Mouse (Mus musculus) kidney, embryonic 16.5 days (tissue): ENCODE measurements around the gene Igf1r. TPM values are rescaled to one million over a fixed set of nuclear protein-coding genes. Genes with fewer than 3 reads are reported as not detected.
A peak's percentile ranks its signal among the peaks of the same experiment; 100 is the strongest.

ENCODE experiments used
- ATAC-seq: fragments of 200-750 bp; cut with Nextera tagmentation; 2 replicates; pipeline ENCODE4 v1.8.0; 2017; ENCODE audit warnings: moderate TSS enrichment; ENCODE audit not compliant: low FRiP score, low TSS enrichment
- H3K27ac ChIP-seq: fragments of 300-500 bp; sonication (generic); 2 replicates; pipeline ENCODE4 v1.5.1; 2014; ENCODE audit warnings: low read length
- H3K27me3 ChIP-seq: fragments of 300-500 bp; sonication (generic); 2 replicates; pipeline ENCODE4 v1.6.1; 2014; ENCODE audit warnings: low read length, control low read depth, mixed read lengths; ENCODE audit not compliant: insufficient read depth
- H3K36me3 ChIP-seq: fragments of 300-500 bp; sonication (generic); 2 replicates; pipeline ENCODE4 v1.6.1; 2014; ENCODE audit warnings: low read length, control low read depth, mixed read lengths; ENCODE audit not compliant: insufficient read depth
- H3K4me1 ChIP-seq: fragments of 300-500 bp; sonication (generic); 2 replicates; pipeline ENCODE4 v1.6.1; 2014; ENCODE audit warnings: low read length, control low read depth, mixed read lengths; ENCODE audit not compliant: insufficient read depth
- H3K4me2 ChIP-seq: fragments of 300-500 bp; sonication (generic); replicated peaks from 2 replicates; pipeline ENCODE4 v1.6.1; 2014; ENCODE audit warnings: low read depth, low read length
- H3K4me3 ChIP-seq: fragments of 300-500 bp; sonication (generic); 2 replicates; pipeline ENCODE4 v1.5.1; 2014; ENCODE audit warnings: mild to moderate bottlenecking, low read length
- H3K9ac ChIP-seq: fragments of 300-500 bp; sonication (generic); replicated peaks from 2 replicates; pipeline ENCODE4 v1.6.1; 2014; ENCODE audit warnings: low read length
- H3K9me3 ChIP-seq: fragments of 300-500 bp; sonication (generic); 2 replicates; pipeline ENCODE4 v1.6.1; 2016; ENCODE audit warnings: low read length, control low read depth
- WGBS: fragments of 180-500 bp; shearing (Covaris S2); extraction: QIAGEN DNeasy Blood & Tissue Kit; methylation state at CpG from one replicate; pipeline ENCODE4 v1.1.7; 2014; 5-methylcytosine and 5-hydroxymethylcytosine counted together
- polyA plus RNA-seq: library from polyadenylated mRNA; unstranded; fragments of >200 nt; fragmentation: Nextera tagmentation; extraction: Ambion mirVana; gene quantifications from 2 replicates; pipeline ENCODE4 v1.2.1, GENCODE M21; 2015

Gene Igf1r
- polyA plus RNA-seq, 1 experiment from 2014 or later: 22.3 TPM

DNA sequence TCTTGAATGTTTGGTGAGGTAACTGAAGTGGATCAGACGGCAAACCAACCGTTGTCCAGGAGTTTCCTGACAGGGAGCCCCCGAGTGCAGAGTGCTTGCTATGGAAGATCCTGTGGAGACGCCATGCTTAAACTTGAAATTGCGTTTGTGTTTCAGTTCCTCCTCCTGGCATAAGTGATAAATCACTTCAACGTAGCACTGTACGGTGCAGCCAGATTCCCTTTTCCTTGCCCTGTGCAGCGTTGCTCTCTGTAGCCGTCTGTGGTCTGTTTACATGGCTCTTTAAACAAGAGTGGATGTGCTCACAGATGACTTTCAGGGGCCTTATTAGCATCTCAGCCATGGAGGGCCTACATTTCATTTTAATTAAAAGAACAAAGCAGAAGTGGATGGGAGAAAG is 141.2 kb downstream of the Igf1r start:
- no peak overlapping the region for H3K4me2 ChIP-seq
- no peak overlapping the region for H3K9ac ChIP-seq
- H3K4me3 ChIP-seq: no peak overlapping the region
- no peak overlapping the region for H3K27ac ChIP-seq
- H3K36me3 ChIP-seq: 0 out of 2 replicates have a peak, but pooled peaks cover 2% of the 10 kb centered on the region
- H3K27me3 ChIP-seq: no peaks in the 10 kb centered on the region
- H3K9me3 ChIP-seq: no peaks in the 10 kb centered on the region
- no peak for ATAC-seq
- 26% methylated on average over 9 of the region's 9 CpGs for WGBS
- H3K4me1 ChIP-seq: peaks cover 19% of the 10 kb centered on the region

DNA sequence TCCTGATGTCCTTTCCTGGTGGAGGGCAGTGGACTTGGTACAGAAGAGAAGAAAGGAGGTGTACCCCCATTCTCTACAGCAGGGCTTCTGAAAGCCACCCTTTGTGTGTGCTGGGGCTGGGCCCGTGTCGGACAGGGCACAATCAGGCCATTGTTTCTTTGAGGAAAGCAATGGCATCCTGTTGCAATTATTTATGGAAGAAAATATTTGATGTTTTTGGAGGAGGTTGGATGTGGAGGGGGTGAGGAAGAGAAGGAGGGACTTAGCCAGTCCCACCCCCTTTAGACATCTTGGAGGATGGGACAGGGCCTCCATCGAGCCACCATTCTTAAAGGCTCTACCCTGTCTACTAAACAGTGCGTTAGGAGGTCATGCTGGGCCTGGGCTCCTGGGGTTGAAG is 142.9 kb downstream of the Igf1r start:
- Histone ChIP-seq H3K36me3 (0 out of 2 replicates have a peak, but pooled peaks cover 2% of the 10 kb centered on the region), H3K9me3 (no peaks in the 10 kb centered on the region), H3K4me3 (no peak overlapping the region), H3K27me3 (no peaks in the 10 kb centered on the region), H3K9ac (no peak overlapping the region), H3K27ac (peak overlapping the region; percentile 56; the same call in 1 of the 2 replicates), H3K4me2 (no peak overlapping the region), H3K4me1 (peaks cover 24% of the 10 kb centered on the region)
- ATAC-seq: peak; percentile 62; the same call in 1 of the 2 replicates
- WGBS: 65% methylated on average over 4 of the region's 4 CpGs

DNA sequence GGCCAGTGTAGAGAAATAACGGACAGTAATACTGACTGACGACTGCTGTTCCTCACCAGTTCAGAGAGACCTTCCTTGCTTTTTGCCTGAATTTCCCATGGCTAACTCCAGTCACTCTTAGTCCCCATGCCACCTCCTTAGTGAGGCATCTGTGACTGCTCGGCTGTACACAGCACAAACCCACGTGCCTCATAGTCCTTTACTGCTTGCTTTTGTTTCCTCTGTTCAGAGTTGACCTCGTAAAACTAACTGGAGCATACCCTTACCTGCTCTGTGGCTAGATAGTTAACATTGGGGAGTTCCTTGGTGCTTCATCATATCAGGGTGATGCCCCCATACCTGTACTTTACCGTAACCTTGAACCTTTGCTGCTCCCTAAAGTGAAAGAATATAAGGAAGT is 143.8 kb downstream of the Igf1r start:
- H3K27me3 ChIP-seq: no peaks in the 10 kb centered on the region
- no peak overlapping the region for H3K4me3 ChIP-seq
- H3K27ac ChIP-seq: peak overlapping the region; percentile 30; the same call in 1 of the 2 replicates
- no peak overlapping the region for H3K9ac ChIP-seq
- WGBS: 57% methylated on average over 6 of the region's 6 CpGs
- no peaks in the 10 kb centered on the region for H3K9me3 ChIP-seq
- H3K4me2 ChIP-seq: no peak overlapping the region
- ATAC-seq: peak; percentile 50; the same call in 1 of the 2 replicates
- peaks cover 28% of the 10 kb centered on the region for H3K4me1 ChIP-seq
- H3K36me3 ChIP-seq: 0 out of 2 replicates have a peak, but pooled peaks cover 2% of the 10 kb centered on the region

DNA sequence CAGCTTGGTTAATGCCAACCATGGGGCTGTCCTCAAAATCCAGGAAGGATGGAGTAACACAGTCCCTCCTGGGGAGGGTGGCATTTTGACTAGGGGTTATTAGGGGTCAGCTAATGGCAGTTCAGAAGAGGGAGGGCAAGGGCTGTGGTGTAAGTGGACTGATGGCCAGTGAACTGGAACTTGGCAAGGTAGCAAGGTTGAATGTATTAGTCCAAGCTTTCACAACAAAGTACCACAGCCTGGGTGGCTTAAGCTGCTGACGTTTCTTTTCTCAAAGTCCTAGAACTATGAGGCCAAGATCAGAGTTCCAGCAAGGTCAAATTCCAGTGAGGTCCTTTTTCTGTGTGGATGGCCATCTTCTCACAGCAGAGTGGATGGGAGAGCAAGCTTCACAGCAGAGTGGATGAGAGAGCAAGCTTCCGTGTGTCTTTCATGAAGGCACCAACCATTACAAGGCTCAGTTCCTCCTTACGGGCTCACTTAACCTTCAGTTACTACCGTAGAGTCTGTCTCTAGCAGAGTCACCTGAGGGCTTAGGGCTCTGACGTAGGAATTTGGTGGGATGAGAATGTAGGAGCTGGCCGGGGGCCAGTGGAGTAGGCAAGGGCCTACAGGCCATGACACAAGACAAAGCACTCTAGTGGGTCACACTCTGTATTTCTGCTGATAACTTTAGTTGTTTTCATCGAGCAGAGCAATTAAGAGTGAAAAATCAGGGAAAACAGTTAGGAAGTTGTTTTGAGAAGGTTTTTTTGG is 144.6 kb downstream of the Igf1r start:
- Histone ChIP-seq H3K9ac (no peak overlapping the region), H3K27ac (peak overlapping the region; percentile 50; the same call in 1 of the 2 replicates), H3K4me1 (peaks cover 28% of the 10 kb centered on the region), H3K4me3 (no peak overlapping the region), H3K9me3 (no peaks in the 10 kb centered on the region), H3K27me3 (no peaks in the 10 kb centered on the region), H3K36me3 (0 out of 2 replicates have a peak, but pooled peaks cover 2% of the 10 kb centered on the region), H3K4me2 (no peak overlapping the region)
- 68% methylated on average over 7 of the region's 7 CpGs for WGBS
- peak; percentile 78 for ATAC-seq

DNA sequence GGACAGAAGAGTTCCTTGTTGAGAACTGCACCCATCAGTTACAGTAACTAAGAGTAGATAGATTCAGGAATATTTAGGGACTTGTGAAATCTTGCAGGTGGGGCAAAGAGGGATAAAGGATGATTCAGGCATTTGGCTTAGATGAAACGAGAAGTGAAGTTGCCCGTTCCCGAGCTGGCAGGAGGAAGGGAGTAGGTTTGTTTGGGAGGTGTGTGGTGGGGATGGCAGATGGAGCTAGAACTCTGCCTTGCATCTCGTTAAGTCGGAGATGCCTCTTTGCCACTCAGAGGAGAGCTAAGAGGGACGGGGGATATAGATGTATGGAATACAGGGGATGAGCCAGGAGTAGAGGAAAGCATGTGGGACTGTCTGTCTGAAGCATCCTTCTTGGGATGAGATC is 145.5 kb downstream of the Igf1r start:
- Histone ChIP-seq H3K4me2 (no peak overlapping the region), H3K4me3 (no peak overlapping the region), H3K9me3 (no peaks in the 10 kb centered on the region), H3K36me3 (0 out of 2 replicates have a peak, but pooled peaks cover 2% of the 10 kb centered on the region), H3K27me3 (no peaks in the 10 kb centered on the region), H3K27ac (no peak overlapping the region), H3K9ac (no peak overlapping the region), H3K4me1 (peaks cover 36% of the 10 kb centered on the region)
- 91% methylated on average over 6 of the region's 6 CpGs for WGBS
- no peak for ATAC-seq

DNA sequence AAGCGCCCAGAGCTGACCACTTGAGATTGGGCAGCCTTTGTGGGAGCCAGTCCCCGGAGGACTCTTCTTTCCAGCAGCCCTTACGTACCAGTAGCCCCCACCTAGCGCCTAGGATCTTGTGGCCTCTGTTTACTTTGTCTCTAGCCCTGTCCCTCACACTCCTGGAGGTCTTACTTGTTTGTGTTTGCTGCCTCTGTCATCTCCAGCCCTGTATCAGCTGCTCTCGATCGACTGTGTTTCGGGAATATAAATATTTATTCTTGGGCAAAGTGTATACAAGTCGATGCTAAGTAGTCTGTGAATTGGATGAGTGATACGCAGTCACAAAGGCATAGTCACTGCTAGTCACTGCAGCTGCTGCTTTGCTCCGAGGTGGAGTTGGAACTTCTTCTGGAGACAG is 147.8 kb downstream of the Igf1r start:
- Histone ChIP-seq H3K27ac (no peak overlapping the region), H3K36me3 (no peaks in the 10 kb centered on the region), H3K4me1 (peaks cover 42% of the 10 kb centered on the region), H3K9ac (no peak overlapping the region), H3K9me3 (no peaks in the 10 kb centered on the region), H3K4me3 (no peak overlapping the region), H3K27me3 (no peaks in the 10 kb centered on the region), H3K4me2 (no peak overlapping the region)
- no peak for ATAC-seq
- WGBS: 82% methylated on average over 10 of the region's 10 CpGs

DNA sequence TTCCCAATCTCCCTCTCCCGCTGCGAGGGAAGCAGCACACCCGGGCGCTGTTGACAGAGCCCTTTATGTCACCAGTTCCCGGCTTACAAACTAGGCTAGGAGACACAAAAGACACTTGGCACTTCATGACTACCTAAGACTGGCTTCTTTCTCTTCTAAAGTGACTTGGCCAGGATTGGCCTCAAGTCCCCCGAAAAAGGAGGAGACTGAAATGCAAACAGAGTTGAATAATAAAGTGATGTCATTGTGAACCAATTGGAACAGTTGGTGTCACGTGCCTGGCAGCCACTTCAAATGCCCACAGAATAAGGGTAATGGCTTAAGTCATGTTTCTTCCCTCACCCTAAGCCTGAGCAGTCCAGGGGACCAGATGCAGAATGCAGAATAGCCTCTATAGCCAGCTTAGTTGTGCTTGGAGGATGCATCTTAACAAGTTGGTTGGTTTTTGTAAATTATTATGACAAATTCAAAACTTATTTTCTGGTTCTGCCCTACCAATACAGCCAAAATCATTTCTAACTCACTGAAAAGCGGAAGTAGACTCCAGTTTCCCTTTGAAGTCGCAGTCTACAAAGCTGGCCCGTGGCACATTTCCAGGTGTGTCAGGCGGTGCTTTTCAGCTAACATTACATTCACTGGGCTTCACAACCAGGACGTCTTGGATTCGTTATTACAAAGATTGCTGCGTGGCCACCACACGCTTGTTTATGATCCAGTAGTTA is 150.0 kb downstream of the Igf1r start:
- Histone ChIP-seq H3K9me3 (no peaks in the 10 kb centered on the region), H3K4me1 (peaks cover 27% of the 10 kb centered on the region), H3K27ac (no peak overlapping the region; the same call in 1 of the 2 replicates), H3K9ac (no peak overlapping the region), H3K4me2 (no peak overlapping the region), H3K27me3 (no peaks in the 10 kb centered on the region), H3K4me3 (no peak overlapping the region), H3K36me3 (no peaks in the 10 kb centered on the region)
- no peak for ATAC-seq
- 64% methylated on average over 15 of the region's 15 CpGs for WGBS

DNA sequence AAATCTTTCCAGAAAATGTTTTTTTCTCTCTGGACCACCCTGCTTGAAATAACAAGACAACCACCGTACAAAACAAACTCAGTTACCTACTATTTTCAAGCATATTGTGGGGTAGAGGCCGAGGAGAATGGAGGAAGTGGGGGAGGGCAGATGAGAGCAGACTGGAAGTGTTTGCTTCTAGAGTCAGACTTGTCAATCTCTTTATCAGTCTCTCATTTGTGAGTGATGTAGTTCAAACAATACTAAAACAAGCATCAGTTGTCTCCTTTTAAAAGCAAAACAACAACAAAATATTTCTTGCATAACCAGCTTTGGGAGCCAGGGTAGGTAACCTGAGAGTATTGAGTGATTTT is 150.5 kb downstream of the Igf1r start:
- no peaks in the 10 kb centered on the region for H3K27me3 ChIP-seq
- no peak for ATAC-seq
- H3K4me2 ChIP-seq: no peak overlapping the region
- no peak overlapping the region for H3K27ac ChIP-seq
- no peak overlapping the region for H3K9ac ChIP-seq
- no peaks in the 10 kb centered on the region for H3K36me3 ChIP-seq
- no peaks in the 10 kb centered on the region for H3K9me3 ChIP-seq
- peaks cover 27% of the 10 kb centered on the region for H3K4me1 ChIP-seq
- 17% methylated on average over 2 of the region's 2 CpGs for WGBS
- no peak overlapping the region for H3K4me3 ChIP-seq

DNA sequence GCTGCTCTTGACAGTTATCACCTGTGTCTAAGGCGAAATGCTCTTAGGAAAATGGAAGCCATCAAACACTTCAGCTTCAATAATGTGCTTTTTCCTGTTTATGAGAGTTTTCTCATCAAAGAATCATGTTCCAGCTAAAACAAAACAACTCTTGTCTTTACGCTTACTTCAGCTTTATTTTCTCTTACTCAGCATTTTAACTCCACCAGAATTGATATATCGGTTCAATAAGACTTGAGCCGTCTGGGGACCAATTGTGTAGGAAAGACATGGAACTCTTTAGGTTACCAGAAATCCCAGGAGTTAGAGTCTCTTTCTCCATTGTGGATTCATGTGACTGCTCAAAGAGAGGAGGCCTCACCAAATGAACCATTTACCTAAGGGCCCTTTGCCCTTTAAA is 158.9 kb downstream of the Igf1r start:
- no peaks in the 10 kb centered on the region for H3K36me3 ChIP-seq
- no peak overlapping the region for H3K27ac ChIP-seq
- 88% methylated on average over 4 of the region's 4 CpGs for WGBS
- no peaks in the 10 kb centered on the region for H3K9me3 ChIP-seq
- no peak for ATAC-seq
- peaks cover 23% of the 10 kb centered on the region for H3K4me1 ChIP-seq
- H3K27me3 ChIP-seq: no peaks in the 10 kb centered on the region
- H3K4me3 ChIP-seq: no peak overlapping the region
- no peak overlapping the region for H3K9ac ChIP-seq
- H3K4me2 ChIP-seq: no peak overlapping the region

DNA sequence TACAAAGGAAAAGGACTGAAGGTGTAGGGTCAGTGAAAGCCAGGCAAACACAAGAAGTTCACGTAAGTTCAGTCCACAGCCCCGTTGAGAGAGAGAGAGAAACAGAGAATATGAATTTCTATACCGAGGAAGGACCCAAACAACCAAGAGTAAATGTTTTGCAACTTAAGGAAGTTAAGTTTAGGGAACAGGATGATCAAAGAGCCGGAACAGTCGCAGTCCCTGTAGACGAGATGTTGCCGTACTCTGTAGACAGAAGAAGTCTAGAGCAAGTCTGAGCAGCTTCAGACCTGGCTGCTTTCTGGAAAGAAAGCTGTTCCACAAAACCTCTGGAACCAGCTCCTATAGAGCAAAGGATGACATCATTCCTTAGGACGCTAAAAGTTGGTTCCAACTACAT is 160.0 kb downstream of the Igf1r start:
- H3K27me3 ChIP-seq: no peaks in the 10 kb centered on the region
- H3K27ac ChIP-seq: no peak overlapping the region
- H3K36me3 ChIP-seq: no peaks in the 10 kb centered on the region
- no peak overlapping the region for H3K4me2 ChIP-seq
- peaks cover 30% of the 10 kb centered on the region for H3K4me1 ChIP-seq
- WGBS: 73% methylated on average over 8 of the region's 8 CpGs
- H3K4me3 ChIP-seq: no peak overlapping the region
- no peaks in the 10 kb centered on the region for H3K9me3 ChIP-seq
- no peak for ATAC-seq
- H3K9ac ChIP-seq: no peak overlapping the region
